Mouse (Mus musculus): ENCODE measurements around the gene Pacs2.

DNA sequence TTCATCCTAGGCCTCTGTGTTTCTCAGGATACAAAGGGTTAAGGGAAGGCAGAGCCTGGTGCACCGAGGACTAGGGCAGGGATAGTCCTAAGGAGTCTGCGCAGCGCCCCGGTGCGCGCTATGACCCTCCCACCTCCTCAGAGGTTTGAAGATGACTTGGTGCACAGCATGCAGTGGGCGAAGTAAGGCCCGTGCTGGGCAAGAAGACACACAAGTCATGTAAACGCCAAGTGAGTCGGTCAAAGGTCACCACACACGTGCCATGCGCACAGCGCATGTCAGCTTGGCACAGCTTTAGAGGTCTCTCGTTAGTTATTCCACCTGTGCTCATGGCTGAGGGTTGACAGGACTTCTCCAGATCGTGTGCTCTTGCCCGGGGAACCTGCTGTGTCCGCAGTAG is 75.7 kb downstream of the Pacs2 start:
- no peak for TF ChIP-seq CTCF (IDR thresholded peaks at IDR 0.05)
- no peak for TF ChIP-seq EP300 (IDR thresholded peaks at IDR 0.05)
